Mouse (Mus musculus) ES-E14 (cell line): ENCODE measurements around the gene Cenpu. TPM values are rescaled to one million over a fixed set of nuclear protein-coding genes. Genes with fewer than 3 reads are reported as not detected.

Source experiments
- DNase-seq: peaks from one replicate; pipeline ENCODE4 v3.0.0-alpha.2; 2013; ENCODE audit warnings: low read depth, low spot score
- H3K27ac ChIP-seq: 2 replicates; pipeline ENCODE4 v1.5.1; 2012; ENCODE audit warnings: low read depth, mild to moderate bottlenecking, low read length, moderate library complexity, mixed read lengths; ENCODE audit not compliant: poor library complexity, insufficient read depth, severe bottlenecking
- H3K36me3 ChIP-seq: 2 replicates; pipeline ENCODE4 v1.6.1; 2012; ENCODE audit warnings: mild to moderate bottlenecking, low read length, moderate library complexity, mixed read lengths; ENCODE audit not compliant: control insufficient read depth, poor library complexity, insufficient read depth, severe bottlenecking
- H3K4me1 ChIP-seq, 2 experiments: fragments of 150-350 bp in 1 of 2; sonication (generic) in 1 of 2; 2 replicates each; pipeline ENCODE4 v1.6.1; 2012; ENCODE audit warnings: low read length in 2 of 2, mild to moderate bottlenecking in 1 of 2, mixed read lengths in 1 of 2; ENCODE audit not compliant: control insufficient read depth in 2 of 2, insufficient read depth in 2 of 2, poor library complexity in 1 of 2
- H3K4me3 ChIP-seq, 2 experiments: fragments of 150-350 bp in 1 of 2; sonication (generic) in 1 of 2; 2 replicates each; pipeline ENCODE4 v1.5.1; 2012; ENCODE audit warnings: low read length in 2 of 2, low read depth in 1 of 2, mild to moderate bottlenecking in 1 of 2, mixed read lengths in 1 of 2; ENCODE audit not compliant: insufficient read depth in 1 of 2, poor library complexity in 1 of 2, severe bottlenecking in 1 of 2
- H3K9ac ChIP-seq: 2 replicates; pipeline ENCODE4 v1.6.1; 2012; ENCODE audit warnings: low read depth, mild to moderate bottlenecking, low read length, mixed read lengths; ENCODE audit not compliant: poor library complexity, insufficient read depth, severe bottlenecking
- H3K9me3 ChIP-seq: fragments of 150-350 bp; sonication (generic); 2 replicates; pipeline ENCODE4 v1.6.1; 2012; ENCODE audit warnings: low read depth, mild to moderate bottlenecking, low read length; ENCODE audit not compliant: control insufficient read depth, insufficient read depth
- CHD2 ChIP-seq: IDR thresholded peaks from 2 replicates; pipeline ENCODE4 v1.6.1; 2014; ENCODE audit warnings: mild to moderate bottlenecking, low read depth, low read length, inconsistent platforms
- HCFC1 ChIP-seq: IDR thresholded peaks from 2 replicates; pipeline ENCODE4 v1.6.1; 2012; ENCODE audit warnings: low read length, inconsistent platforms, borderline replicate concordance; ENCODE audit not compliant: insufficient read depth
- MAFK ChIP-seq: IDR thresholded peaks from 2 replicates; pipeline ENCODE4 v1.6.1; 2014; ENCODE audit warnings: mild to moderate bottlenecking, low read depth, low read length, inconsistent platforms; ENCODE audit not compliant: insufficient read depth
- ZC3H11A ChIP-seq: IDR thresholded peaks from 2 replicates; pipeline ENCODE4 v1.6.1; 2012; ENCODE audit warnings: low read depth, mild to moderate bottlenecking, inconsistent platforms, low read length, borderline replicate concordance
- ZNF384 ChIP-seq: IDR thresholded peaks from 2 replicates; pipeline ENCODE4 v1.6.1; 2012; ENCODE audit warnings: low read depth, low read length, inconsistent platforms
- in situ Hi-C, 2 experiments: fragments of 600-800 bp; cut with MboI; formaldehyde crosslinking; loops; one replicate each; pipeline ENCODE4 v1.15.1; 2025; ENCODE audit warnings: low sequenced_read_pairs in 2 of 2, inconsistent platforms in 1 of 2; ENCODE audit not compliant: unreplicated experiment in 2 of 2
- total RNA-seq: library from RNA; depleted of rRNA; stranded (reverse); fragments of 300-350 nt; gene quantifications from 2 replicates; pipeline ENCODE4 v1.2.3, GENCODE M21; 2012

Gene Cenpu
- total RNA-seq, 1 experiment = 19.1 TPM

GRCm38 (mm10) chr8:46600959-46601707 lies 49.3 kb downstream of the Cenpu start:
- no peak overlapping the region for H3K4me3 ChIP-seq
- H3K27ac ChIP-seq = no peak overlapping the region
- H3K9me3 ChIP-seq = no peaks in the 10 kb centered on the region
- H3K4me1 ChIP-seq = no peaks in the 10 kb centered on the region
- DNase-seq = no peak
- TF ChIP-seq HCFC1 (no peak), ZNF384 (no peak), ZC3H11A (no peak), MAFK (no peak), CHD2 (no peak)
- in situ Hi-C loops = no loop called here
- no peak overlapping the region for H3K9ac ChIP-seq
- peaks cover 2% of the 10 kb centered on the region; the same call in 1 of the 2 replicates for H3K36me3 ChIP-seq

DNA sequence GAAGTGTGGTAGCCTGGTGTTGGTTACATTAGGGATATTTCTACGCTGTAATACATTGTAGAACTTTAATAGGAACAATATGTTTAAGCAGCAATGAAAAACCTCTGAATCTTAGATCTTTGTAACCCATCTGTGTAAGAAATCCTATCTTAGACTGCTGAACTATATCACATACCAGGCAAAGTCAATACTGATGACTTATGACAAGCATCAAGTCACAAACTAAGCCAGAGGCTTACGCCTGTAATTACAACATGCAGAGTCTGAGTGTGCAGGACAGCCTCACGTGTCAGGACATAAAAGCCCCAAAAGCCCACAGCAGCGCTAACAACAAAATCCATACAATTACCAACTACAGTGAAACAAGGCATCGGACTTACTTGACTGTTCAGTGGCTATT lies 51.8 kb downstream of the Cenpu start:
- DNase-seq = no peak
- in situ Hi-C loops = no loop called here

GRCm38 (mm10) chr8:46606930-46607329 lies 55.1 kb downstream of the Cenpu start:
- H3K4me3 ChIP-seq = no peak overlapping the region
- no peak overlapping the region for H3K9ac ChIP-seq
- in situ Hi-C loops = no loop called here
- TF ChIP-seq ZNF384 (no peak), HCFC1 (no peak), MAFK (no peak), ZC3H11A (no peak), CHD2 (no peak)
- no peak for DNase-seq
- no peak overlapping the region for H3K27ac ChIP-seq
- H3K9me3 ChIP-seq = no peaks in the 10 kb centered on the region
- H3K4me1 ChIP-seq = no peaks in the 10 kb centered on the region
- H3K36me3 ChIP-seq = peaks cover 2% of the 10 kb centered on the region; the same call in 1 of the 2 replicates

More for the DNA sequence above, 51.8 kb downstream of the Cenpu start:
- H3K9ac ChIP-seq = no peak overlapping the region
- TF ChIP-seq CHD2 (no peak), ZNF384 (no peak), HCFC1 (no peak), MAFK (no peak), ZC3H11A (no peak)
- H3K36me3 ChIP-seq = peaks cover 2% of the 10 kb centered on the region; the same call in 1 of the 2 replicates
- no peak overlapping the region for H3K27ac ChIP-seq
- H3K4me1 ChIP-seq = no peaks in the 10 kb centered on the region
- no peak overlapping the region for H3K4me3 ChIP-seq
- H3K9me3 ChIP-seq = no peaks in the 10 kb centered on the region

DNA sequence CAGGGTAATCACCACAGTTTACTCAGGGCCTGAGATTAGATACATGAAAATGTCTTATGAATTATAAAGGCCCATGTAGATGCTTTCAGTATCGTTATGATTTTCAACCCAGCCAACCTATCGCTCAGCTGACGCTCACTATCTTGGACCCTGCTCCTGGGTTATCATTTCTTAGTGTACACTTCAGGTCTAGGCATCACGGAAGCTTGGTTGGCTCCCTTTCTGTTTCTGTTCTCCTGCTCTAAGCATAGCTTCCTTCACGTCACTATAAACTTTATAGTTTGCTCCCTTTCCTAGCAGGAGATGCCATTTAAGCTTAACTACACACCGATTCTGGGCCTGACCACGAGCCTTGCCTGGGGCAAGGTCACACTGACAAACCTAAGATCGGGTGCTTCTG lies 59.7 kb downstream of the Cenpu start:
- H3K36me3 ChIP-seq = no peaks in the 10 kb centered on the region
- in situ Hi-C loops = no loop called here
- H3K27ac ChIP-seq = no peak overlapping the region
- no peak overlapping the region for H3K9ac ChIP-seq
- 0 out of 4 replicates have a peak, but pooled peaks cover 0 to 2% of the 10 kb centered on the region in 2 experiments for H3K4me1 ChIP-seq
- no peaks in the 10 kb centered on the region for H3K9me3 ChIP-seq
- no peak overlapping the region for H3K4me3 ChIP-seq
- TF ChIP-seq ZC3H11A = no peak
- TF ChIP-seq ZNF384 = no peak
- TF ChIP-seq MAFK = no peak
- TF ChIP-seq HCFC1 = no peak
- no peak for TF ChIP-seq CHD2
- DNase-seq = no peak
